Mouse (Mus musculus): ENCODE measurements at regions not wholly inside any gene's neighbourhood (a gene's known extent, or its start where the extent isn't known, plus 50 kb on each side); places are given as distances from the start of the nearest gene placed in this dataset.

DNA sequence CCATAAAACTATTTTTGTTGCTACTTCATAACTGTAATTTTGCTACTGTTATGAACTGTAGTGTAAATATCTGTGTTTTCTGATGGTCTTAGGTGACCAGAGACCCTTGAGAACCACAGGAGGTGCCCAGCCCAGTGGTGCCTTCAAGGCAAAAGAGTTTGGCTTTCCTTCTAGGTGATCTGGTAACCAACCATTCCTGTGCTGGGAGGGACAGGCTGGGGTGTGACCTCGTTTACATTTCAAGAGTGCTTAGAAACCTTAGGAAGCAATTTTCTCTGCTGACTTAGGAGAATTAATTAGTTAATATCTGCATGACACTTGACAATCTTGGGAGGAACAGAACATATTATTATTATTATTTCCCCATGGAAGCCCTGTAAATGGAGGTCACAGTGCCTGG, 111.1 kb upstream of the Hs3st2 start:
- no peaks in the 10 kb centered on the region for H3K4me1 ChIP-seq
- H3K4me3 ChIP-seq: no peak overlapping the region
- H3K27ac ChIP-seq: no peak overlapping the region
- H3K9ac ChIP-seq: no peak overlapping the region
- no peak overlapping the region for H3K4me2 ChIP-seq
- H3K27me3 ChIP-seq (replicated peaks): no peaks in the 10 kb centered on the region
- 64% methylated on average over 1 of the region's 1 CpGs for WGBS
- ATAC-seq (replicated peaks): no peak
- H3K9me3 ChIP-seq: no peaks in the 10 kb centered on the region
- H3K36me3 ChIP-seq (replicated peaks): no peaks in the 10 kb centered on the region

DNA sequence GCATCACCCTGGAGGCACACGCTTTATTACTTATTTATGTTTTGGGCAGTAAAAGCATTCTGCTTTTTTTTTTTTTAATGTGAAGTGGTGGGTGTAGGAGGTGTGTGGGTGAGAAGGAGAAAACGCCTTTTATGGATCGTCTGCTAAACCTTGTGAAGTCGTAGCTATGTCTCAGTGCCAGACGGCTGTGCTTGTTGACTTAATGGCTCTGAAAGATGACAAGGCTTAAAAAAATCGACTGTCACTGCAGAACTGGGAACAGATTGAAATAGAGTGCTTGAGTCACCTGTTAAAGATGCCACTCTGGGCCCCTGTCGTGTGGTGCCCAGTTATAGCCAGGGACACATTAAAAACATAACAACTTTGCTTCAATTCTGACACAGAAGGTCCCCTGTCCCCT, 109.5 kb upstream of the Hs3st2 start:
- Histone ChIP-seq H3K9ac (no peak overlapping the region), H3K9me3 (no peaks in the 10 kb centered on the region), H3K27ac (no peak overlapping the region), H3K27me3 (replicated peaks) (no peaks in the 10 kb centered on the region), H3K4me2 (no peak overlapping the region), H3K36me3 (replicated peaks) (no peaks in the 10 kb centered on the region), H3K4me1 (no peaks in the 10 kb centered on the region), H3K4me3 (no peak overlapping the region)
- ATAC-seq (replicated peaks): no peak
- 63% methylated on average over 7 of the region's 7 CpGs for WGBS

DNA sequence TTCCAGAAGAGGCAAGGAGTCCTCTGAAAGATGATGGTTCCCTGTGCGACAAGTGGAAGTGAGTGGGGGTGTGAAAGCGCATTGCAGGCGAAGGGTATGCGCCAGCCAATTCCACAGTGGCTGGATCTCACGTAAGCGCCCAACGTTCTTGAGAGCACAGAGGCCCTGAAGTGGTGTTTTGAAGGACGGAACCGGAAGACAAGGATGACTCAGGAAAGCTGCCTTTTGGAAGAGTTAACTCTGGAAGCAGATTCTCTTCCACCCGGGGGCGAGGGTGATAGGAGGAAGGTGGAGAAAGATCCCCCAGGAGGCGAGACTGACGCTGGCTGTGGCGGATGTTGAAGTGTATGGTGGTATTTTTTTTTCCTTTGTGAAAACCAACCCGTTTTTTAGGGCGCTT, 101.9 kb upstream of the Hs3st2 start:
- no peak for ATAC-seq (replicated peaks)
- WGBS: 88% methylated on average over 16 of the region's 16 CpGs
- Histone ChIP-seq H3K27me3 (replicated peaks) (no peaks in the 10 kb centered on the region), H3K27ac (no peak overlapping the region), H3K9ac (no peak overlapping the region), H3K4me3 (no peak overlapping the region), H3K9me3 (no peaks in the 10 kb centered on the region), H3K4me2 (no peak overlapping the region), H3K36me3 (replicated peaks) (no peaks in the 10 kb centered on the region), H3K4me1 (no peaks in the 10 kb centered on the region)

DNA sequence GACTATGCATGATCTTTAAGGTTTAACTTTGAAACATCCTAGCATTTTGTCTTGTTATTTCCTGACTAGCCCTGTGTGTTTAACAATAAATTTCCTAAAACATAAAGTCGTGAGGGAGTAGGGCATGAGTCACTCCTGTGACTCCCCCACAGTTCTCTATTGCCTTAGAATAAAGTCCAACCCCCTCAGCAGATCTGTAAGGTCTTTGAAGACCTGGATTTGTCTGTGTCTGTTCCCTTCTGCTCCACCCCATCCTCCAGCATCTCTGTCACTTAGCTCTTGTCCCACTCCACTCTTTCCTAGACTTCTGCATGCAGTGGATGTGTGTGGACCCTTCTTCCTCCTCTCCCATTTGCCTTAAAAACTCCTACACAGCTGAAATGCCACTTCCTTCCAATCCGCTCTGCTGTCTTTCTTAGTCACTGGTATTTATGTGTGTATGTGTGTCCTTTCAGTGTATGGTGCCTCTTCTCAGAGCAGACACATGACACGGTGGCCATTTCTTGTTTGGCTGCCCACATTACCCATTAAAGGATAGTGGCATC, 95.4 kb upstream of the Hs3st2 start:
- H3K9ac ChIP-seq: no peak overlapping the region
- no peak for ATAC-seq (replicated peaks)
- H3K4me2 ChIP-seq: no peak overlapping the region
- H3K27me3 ChIP-seq (replicated peaks): no peaks in the 10 kb centered on the region
- WGBS: 86% methylated on average over 3 of the region's 3 CpGs
- H3K9me3 ChIP-seq: no peaks in the 10 kb centered on the region
- no peak overlapping the region for H3K4me3 ChIP-seq
- H3K4me1 ChIP-seq: no peaks in the 10 kb centered on the region
- H3K27ac ChIP-seq: no peak overlapping the region
- no peaks in the 10 kb centered on the region for H3K36me3 ChIP-seq (replicated peaks)

DNA sequence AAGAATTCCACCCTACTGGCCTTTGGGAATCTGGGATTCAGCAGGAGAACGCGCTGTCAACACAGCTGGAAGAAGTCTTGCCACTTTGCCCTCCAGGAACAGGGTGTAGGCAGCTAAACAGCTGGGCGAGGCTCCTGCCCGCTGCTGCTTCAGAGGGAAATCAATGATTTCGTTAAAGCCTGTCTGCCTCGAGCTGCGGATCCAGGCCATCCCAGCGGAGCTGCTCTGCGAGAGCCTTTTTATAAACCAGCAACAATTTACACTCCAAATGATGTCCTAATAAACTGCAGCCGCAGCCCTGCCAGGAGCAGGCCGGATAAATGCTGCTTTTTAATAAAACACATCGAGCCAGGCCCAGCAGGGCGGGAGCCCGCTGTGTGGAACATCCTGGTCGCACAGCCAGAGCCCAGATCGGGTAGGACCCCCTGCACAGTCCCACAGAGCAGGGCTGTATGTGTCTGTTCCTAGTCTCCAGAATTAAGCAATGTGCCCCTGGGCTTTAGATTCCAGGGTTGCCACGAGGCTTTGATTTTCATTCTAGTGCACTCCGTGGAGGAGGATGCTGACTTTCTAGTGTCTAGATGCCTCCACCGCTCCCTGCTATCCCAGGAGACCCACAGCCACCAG, 78.6 kb upstream of the Hs3st2 start:
- no peaks in the 10 kb centered on the region for H3K36me3 ChIP-seq (replicated peaks)
- H3K27me3 ChIP-seq (replicated peaks): no peaks in the 10 kb centered on the region
- peak overlapping the region; percentile 12; the same call in 1 of the 2 replicates for H3K4me3 ChIP-seq
- peaks cover 7% of the 10 kb centered on the region; the same call in 1 of the 2 replicates for H3K4me1 ChIP-seq
- ATAC-seq (replicated peaks): peak; percentile 48
- 0 out of 2 replicates have a peak overlapping the region, but pooled peaks have one; percentile 11 for H3K9ac ChIP-seq
- no peaks in the 10 kb centered on the region for H3K9me3 ChIP-seq
- 2% methylated on average over 19 of the region's 19 CpGs for WGBS
- H3K4me2 ChIP-seq: peak overlapping the region; percentile 43
- peak overlapping the region; percentile 39; the same call in 1 of the 2 replicates for H3K27ac ChIP-seq

DNA sequence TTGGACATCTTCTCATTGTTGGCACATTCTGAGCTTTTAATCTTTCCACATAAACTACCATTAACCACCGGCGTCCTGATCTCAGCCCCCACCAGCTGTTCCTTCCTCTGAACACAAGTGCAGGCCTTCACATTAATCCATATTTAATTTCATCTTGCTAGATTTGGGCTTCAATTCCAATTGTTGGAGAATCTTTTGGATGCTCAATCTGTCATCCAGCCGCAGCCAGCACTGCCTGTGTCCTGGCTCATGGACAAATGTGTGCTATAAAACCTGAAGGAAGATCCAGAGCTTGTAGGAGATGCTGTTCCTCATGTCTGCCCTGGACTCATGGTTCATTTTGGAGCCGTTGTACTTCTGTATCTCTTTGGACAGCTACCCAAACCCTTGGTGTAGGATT, 77.1 kb upstream of the Hs3st2 start:
- WGBS: 84% methylated on average over 4 of the region's 4 CpGs
- no peak for ATAC-seq (replicated peaks)
- H3K27ac ChIP-seq: no peak overlapping the region
- peaks cover 7% of the 10 kb centered on the region; the same call in 1 of the 2 replicates for H3K4me1 ChIP-seq
- no peak overlapping the region for H3K9ac ChIP-seq
- no peak overlapping the region for H3K4me2 ChIP-seq
- no peaks in the 10 kb centered on the region for H3K36me3 ChIP-seq (replicated peaks)
- no peaks in the 10 kb centered on the region for H3K27me3 ChIP-seq (replicated peaks)
- H3K9me3 ChIP-seq: no peaks in the 10 kb centered on the region
- no peak overlapping the region for H3K4me3 ChIP-seq

DNA sequence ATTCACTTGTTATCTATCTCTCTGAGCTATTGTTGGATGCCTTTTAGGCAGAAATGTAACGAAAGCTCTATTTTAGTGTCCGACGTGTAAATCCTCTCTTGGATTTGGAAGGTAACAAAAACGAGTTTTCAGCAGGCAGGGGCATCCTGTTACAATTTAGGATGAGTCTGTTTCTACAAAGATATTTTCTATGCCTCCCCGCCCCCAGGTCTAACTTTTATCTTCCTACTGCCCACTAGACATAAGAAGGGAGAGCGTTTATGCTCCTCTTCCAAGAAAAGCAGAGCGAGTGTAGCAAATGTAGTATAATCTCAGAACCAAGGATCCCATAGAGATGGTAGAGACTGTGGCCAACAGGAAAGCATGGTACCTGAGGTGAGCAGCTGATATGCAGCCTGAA, 62.4 kb upstream of the Hs3st2 start:
- WGBS: 84% methylated on average over 7 of the region's 7 CpGs
- no peak for ATAC-seq (replicated peaks)

DNA sequence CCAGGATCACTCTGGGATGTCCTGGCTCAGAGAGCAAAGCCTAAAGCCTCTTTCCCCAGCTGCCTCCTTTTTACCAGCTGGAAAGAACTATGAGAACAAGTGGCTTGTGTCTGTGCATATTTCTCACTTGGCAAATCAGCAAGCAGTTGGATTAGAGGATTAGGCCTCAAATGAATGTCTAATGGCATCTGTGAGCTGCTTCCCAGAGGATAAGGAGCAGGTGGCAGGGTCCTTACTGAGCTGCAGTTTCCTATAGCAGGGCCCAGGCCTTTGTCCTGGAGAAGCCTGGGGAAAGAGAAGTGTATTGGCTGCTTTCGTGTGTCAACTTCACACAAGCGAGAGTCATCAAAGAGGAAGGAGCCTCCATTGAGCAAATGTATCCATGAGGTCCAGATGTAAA, 59.1 kb upstream of the Hs3st2 start:
- Histone ChIP-seq H3K27me3 (replicated peaks) (no peaks in the 10 kb centered on the region), H3K4me2 (no peak overlapping the region), H3K4me1 (no peaks in the 10 kb centered on the region), H3K27ac (no peak overlapping the region), H3K9me3 (no peaks in the 10 kb centered on the region), H3K36me3 (replicated peaks) (no peaks in the 10 kb centered on the region), H3K9ac (no peak overlapping the region), H3K4me3 (no peak overlapping the region)
- ATAC-seq (replicated peaks): no peak
- WGBS: 31% methylated on average over 2 of the region's 2 CpGs

More for the DNA sequence above, 62.4 kb upstream of the Hs3st2 start:
- Histone ChIP-seq H3K27ac (no peak overlapping the region), H3K27me3 (replicated peaks) (no peaks in the 10 kb centered on the region), H3K4me1 (no peaks in the 10 kb centered on the region), H3K4me2 (no peak overlapping the region), H3K9me3 (no peaks in the 10 kb centered on the region), H3K36me3 (replicated peaks) (no peaks in the 10 kb centered on the region), H3K4me3 (no peak overlapping the region), H3K9ac (no peak overlapping the region)

DNA sequence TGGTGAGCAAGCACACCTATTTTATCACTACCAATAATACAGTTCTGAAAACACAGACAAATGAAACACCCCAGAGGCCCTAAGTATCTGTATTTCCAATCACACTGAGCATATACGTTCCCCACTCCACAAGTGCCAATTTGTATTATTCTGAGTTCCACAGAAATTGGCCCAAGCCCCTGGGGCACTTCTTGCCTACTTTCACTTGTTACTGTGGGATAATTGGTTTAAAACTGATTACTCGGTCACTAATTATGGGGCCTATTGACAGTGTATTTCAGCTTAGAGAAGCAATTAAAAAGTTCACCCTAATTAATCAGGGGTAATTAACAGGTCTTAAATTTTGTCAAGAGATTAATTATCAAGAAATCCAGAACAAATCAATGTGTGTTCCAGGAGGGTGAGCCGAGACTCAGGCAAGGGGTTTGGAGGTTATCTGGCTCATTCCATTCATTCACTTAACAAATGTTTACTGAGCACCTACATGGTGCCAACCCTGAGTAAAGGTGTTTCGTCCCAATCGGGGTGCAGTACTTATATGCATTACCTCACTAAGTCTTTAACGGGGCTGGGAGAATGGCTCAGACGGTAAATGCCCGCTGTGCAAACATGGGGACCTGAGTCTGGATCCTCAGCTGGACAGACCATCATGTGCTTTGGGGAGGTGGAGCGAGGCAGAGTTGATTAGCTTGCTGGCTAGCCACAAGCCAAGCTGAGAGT, 56.1 kb upstream of the Hs3st2 start:
- H3K27me3 ChIP-seq (replicated peaks): no peaks in the 10 kb centered on the region
- ATAC-seq (replicated peaks): no peak
- no peak overlapping the region for H3K9ac ChIP-seq
- no peak overlapping the region for H3K27ac ChIP-seq
- H3K4me2 ChIP-seq: no peak overlapping the region
- 80% methylated on average over 9 of the region's 9 CpGs for WGBS
- no peaks in the 10 kb centered on the region for H3K36me3 ChIP-seq (replicated peaks)
- no peak overlapping the region for H3K4me3 ChIP-seq
- H3K9me3 ChIP-seq: no peaks in the 10 kb centered on the region
- no peaks in the 10 kb centered on the region for H3K4me1 ChIP-seq

DNA sequence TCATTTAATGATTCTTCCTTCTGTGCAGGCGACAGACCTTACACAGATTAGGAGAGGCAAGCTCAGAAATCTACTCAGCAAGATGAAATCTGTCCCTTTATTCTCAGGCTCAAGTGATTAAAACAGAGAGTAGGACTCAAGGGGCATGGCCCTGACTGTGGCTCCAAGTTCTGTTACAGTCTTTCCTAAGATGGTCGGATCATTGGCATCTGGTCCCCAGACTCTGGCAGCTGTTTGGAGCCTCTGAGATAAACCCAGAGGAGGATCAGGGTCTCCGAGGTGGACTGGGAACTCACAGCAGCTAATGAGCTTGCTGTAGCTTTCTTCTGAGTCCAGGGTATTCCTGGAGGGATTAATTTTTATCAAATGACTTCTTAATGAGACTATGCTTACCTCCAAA, 51.7 kb upstream of the Hs3st2 start:
- WGBS: 36% methylated on average over 3 of the region's 3 CpGs
- ATAC-seq (replicated peaks): no peak

More for the DNA sequence above, 51.7 kb upstream of the Hs3st2 start:
- no peaks in the 10 kb centered on the region for H3K9me3 ChIP-seq
- H3K27me3 ChIP-seq (replicated peaks): no peaks in the 10 kb centered on the region
- no peaks in the 10 kb centered on the region for H3K36me3 ChIP-seq (replicated peaks)
- H3K9ac ChIP-seq: no peak overlapping the region
- H3K4me3 ChIP-seq: no peak overlapping the region
- H3K27ac ChIP-seq: no peak overlapping the region
- no peak overlapping the region for H3K4me2 ChIP-seq
- H3K4me1 ChIP-seq: no peaks in the 10 kb centered on the region
